Mouse (Mus musculus) left cerebral cortex, adult 8-10 months (tissue): ENCODE results near the gene Magea10. TPM values are rescaled to one million over a fixed set of nuclear protein-coding genes. Genes with fewer than 3 reads are reported as not detected.

Experiments used
- DNase-seq, 2 experiments: peaks; one replicate each; pipeline ENCODE4 v3.0.0; 2022; ENCODE audit warnings: low spot score in 2 of 2
- total RNA-seq, 4 experiments: library from RNA; stranded (reverse); gene quantifications; 2 replicates each; pipeline ENCODE4 v1.2.4; 2022

Magea10 gene
- total RNA-seq, result not detected

DNA sequence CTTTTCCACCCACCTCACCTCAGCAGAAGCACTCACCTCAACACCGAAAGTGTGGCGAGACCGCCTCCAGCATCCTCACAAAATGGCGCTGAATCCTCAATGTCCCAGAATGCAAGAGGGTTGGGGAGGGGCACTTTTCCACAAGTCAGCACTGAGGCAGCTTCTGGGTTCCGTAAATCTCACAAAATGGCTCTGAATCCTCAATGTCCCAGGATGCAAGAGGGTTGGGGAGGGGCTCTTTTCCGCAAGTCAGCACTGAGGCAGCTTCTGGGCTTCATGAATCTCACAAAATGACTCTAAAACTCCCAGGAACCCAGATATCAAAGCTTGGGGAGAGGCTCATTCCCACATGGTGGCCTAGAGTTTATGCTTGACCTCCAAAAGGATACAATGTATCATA is at the start of gene Magea10:
TSS of gene Magea10 (minus strand) at position 101 of the 400 bp plus-strand sequence.
- DNase-seq, result no peak

DNA sequence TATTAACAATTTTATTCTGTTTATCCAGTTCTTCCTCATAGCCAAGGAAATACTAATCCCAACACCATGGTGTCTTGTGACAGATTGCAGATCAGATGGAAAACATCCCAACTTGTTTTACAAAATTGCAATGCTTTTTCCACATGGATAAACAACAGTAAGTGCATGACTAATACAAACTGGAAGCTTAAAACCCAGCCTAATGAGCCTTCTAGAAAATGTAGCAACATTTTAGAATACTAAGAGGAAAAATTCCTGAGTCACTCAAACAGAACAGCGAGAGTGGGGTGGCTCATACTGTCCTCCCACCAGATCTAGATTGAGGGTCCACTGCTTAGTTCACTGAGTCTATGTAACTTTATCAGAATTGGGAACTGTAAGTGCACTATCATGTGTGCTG is 4.7 kb downstream of the Magea10 start:
- DNase-seq, result no peak

Other genes with a start within 250 kb of the Magea10 start
- gene Magea4, start 164.8 kb downstream of the Magea10 start, total RNA-seq, result not detected
- under 1 TPM; 0.13 to 0.72 (median 0.44) TPM for gene Gabre, start 112.1 kb downstream of the Magea10 start, total RNA-seq